Mouse (Mus musculus) urinary bladder, adult 18-20 months (tissue): ENCODE measurements at regions not wholly inside any gene's neighbourhood (a gene's known extent, or its start where the extent isn't known, plus 50 kb on each side); places are given as distances from the start of the nearest gene placed in this dataset.
"Not testable (repeated sequence)": the region's sequence is repeated elsewhere in the genome, so short reads cannot be mapped to it uniquely, and the experiment has no call there.

Source experiments
- DNase-seq, 2 experiments: peaks; one replicate each; pipeline ENCODE4 v3.0.0; 2022; ENCODE audit warnings: low spot score in 2 of 2, mixed read lengths in 2 of 2

- DNase-seq = not testable (repeated sequence)
Measured at GRCm38 (mm10) chr13:52144066-52144465, 297.6 kb downstream of the Gadd45g start.

- DNase-seq = no peak
Measured at GRCm38 (mm10) chr13:52145926-52146325, 299.4 kb downstream of the Gadd45g start.

GRCm38 (mm10) chr13:52150281-52150680 is 303.8 kb downstream of the Gadd45g start:
- DNase-seq = no peak

GRCm38 (mm10) chr13:52151777-52152176 is 305.3 kb downstream of the Gadd45g start:
- DNase-seq = peak; percentile 31 to 38

- no peak for DNase-seq
Measured at GRCm38 (mm10) chr13:52152221-52152620, 305.7 kb downstream of the Gadd45g start.

- DNase-seq = no peak
Measured at GRCm38 (mm10) chr13:52153030-52153429, 306.6 kb downstream of the Gadd45g start.

GRCm38 (mm10) chr13:52153576-52153975 is 307.1 kb downstream of the Gadd45g start:
- no peak for DNase-seq

GRCm38 (mm10) chr13:52154111-52154843 is 307.8 kb downstream of the Gadd45g start:
- no peak for DNase-seq

- DNase-seq = peak in 1 of 2 experiments; percentile 7
Measured at GRCm38 (mm10) chr13:52154844-52155587, 308.5 kb downstream of the Gadd45g start.

- no peak for DNase-seq
Measured at GRCm38 (mm10) chr13:52155588-52156086, 309.2 kb downstream of the Gadd45g start.

GRCm38 (mm10) chr13:52162676-52163075 is 316.2 kb downstream of the Gadd45g start:
- DNase-seq = no peak

- DNase-seq = no peak
Measured at GRCm38 (mm10) chr13:52165531-52165930, 319.1 kb downstream of the Gadd45g start.

GRCm38 (mm10) chr13:52167968-52168367 is 321.5 kb downstream of the Gadd45g start:
- no peak for DNase-seq

GRCm38 (mm10) chr13:52172706-52173346 is 326.3 kb downstream of the Gadd45g start:
- DNase-seq = no peak

GRCm38 (mm10) chr13:52175665-52176064 is 329.2 kb downstream of the Gadd45g start:
- DNase-seq = no peak

GRCm38 (mm10) chr13:52179977-52180376 is 333.5 kb downstream of the Gadd45g start:
- no peak for DNase-seq

- no peak for DNase-seq
Measured at GRCm38 (mm10) chr13:52183635-52184034, 337.2 kb downstream of the Gadd45g start.

GRCm38 (mm10) chr13:52185574-52185973 is 339.1 kb downstream of the Gadd45g start:
- no peak for DNase-seq

- DNase-seq = no peak
Measured at GRCm38 (mm10) chr13:52187841-52188604, 341.5 kb downstream of the Gadd45g start.

GRCm38 (mm10) chr13:52188605-52189003 is 342.1 kb downstream of the Gadd45g start:
- no peak for DNase-seq

GRCm38 (mm10) chr13:52189382-52189923 is 341.6 kb downstream of the Diras2 start:
- DNase-seq = no peak
